Mouse (Mus musculus): ENCODE results near the gene Dhx38.

Gene Dhx38

DNA sequence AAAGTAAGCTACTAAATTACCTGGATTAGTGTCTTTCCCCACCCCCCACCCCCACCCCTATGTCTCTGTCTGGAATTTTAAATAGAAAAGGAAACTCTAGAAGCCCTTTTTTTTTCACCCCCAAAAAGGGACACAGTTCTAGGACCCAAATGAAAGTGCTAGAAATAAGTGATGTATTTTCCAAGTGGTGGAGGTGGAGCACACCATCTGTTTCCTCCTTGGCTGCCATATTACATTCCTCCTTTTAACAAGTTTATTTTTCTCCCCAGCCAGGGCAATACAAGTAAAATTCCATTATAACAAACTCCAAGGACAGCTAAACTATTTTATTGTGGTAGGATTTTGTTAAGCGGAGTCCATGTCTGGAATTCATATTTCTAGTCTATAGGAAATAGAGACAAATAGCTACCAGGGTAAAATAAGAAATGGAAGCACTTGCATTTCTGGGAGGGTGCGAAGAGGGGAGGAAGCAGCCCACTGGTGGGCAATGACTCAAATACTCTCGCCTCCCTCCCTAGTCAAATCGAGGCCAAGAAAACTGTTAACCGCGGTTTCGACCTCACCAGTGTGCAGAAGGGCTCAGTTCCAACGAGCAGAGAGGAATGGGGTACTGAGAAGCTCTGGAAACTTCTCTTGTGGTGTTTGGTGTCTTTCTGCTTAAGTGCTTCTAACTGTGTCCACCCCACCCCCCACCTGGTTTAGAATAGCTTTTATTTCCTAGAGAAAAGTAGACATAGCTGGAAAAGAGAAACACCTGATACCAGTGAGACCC is 22.7 kb downstream of the Dhx38 start:
- DNase-seq: no peak

DNA sequence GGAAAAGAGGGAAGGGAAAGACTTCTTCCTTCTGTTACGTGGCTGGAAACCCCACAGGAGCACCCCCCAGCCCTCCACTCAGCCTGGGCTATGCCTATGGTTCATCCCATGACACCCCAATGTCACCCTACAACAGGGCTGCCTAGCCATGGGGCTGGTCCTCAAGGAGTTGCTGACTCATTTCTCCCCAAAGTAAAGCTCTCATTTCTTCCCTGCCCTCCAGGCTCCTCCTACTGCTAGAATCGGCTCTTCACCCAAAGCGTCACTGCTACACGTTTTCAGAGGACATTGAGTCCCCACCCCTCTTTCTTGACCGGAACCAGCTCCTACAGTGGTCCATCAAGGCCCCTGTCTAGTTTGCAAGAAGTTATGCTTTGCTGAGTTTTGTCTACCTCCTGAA is 23.5 kb downstream of the Dhx38 start:
- DNase-seq: no peak

DNA sequence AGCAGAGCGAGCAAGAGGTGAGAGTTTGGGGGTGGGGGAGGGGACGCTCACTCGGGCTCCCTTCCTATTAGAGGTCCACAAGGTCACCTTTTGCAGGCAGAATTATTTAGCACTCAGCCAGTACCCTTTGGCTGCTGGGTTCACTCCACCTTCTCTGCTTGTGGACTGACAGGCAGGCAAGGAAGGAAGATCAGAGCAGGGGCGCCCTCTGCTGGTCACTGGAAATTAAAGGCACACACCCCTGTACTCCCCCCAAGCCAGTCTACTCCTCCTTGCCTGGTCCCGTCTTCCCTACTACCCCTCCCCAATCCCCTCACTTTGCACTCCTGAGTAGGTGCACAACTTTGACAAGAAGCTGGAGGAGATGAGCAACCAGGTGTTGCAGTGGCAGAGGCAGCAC is 29.0 kb downstream of the Dhx38 start:
- peak; percentile 94 for DNase-seq

- DNase-seq: no peak
These were observed 30.3 kb downstream of the Dhx38 start for GRCm38 (mm10) chr8:109535140-109535990.

DNA sequence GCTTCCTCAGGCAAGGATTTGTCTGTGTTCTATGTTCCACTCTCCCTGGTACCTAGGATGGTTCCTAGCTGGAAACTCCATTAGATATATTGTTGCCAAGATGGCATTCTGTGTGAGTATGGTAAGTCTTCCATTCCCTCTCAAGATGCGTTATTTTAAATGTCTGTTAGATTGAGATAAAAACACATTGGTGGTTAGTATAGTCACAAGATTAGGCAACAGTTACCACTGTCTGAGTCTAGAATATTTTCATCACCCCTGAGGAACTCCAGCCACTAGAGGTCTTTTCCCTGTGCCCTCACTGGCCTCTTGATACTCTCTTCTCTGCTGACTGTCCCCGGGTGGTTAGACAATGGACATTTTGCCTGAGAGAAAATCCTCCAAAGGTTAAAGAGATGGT is 41.7 kb downstream of the Dhx38 start:
- no peak for DNase-seq

DNA sequence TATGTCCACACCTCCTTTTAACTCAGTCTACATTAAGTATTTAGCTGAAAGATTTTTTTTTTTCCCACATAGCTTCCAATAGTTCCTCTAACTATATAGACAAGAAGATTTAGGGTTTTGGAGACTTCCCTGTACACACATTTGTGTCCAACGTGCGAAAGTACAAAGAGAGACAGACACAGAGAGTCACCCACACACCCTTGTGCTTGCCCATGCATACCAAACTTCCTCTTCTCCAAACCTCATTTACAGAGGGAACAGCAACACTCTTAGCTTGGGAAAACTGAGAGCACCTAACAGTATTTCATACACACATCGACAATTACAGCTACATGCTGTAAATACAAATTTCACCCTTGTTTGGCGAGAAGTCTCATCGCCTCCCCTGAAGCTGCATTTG is 60.1 kb downstream of the Dhx38 start:
- no peak for DNase-seq

DNA sequence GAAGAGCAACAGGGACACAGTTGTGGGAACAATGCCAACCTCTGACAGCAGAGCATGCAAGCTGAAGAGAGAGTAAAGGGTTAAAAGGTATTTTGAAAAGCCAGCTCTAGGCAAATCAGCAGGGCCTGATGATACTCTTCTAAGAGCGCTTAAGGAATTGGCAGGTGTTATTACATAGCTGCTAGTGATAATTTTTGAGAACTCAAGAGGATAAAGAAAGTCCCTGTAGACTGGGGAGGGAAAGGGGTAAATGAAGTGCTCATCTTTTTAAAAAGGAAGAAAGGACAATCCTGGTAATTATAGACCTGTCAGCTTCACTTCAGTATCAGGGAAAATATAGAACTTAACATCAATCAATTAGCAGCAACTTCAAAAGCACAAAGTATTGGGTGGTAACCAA is 62.1 kb downstream of the Dhx38 start:
- no peak for DNase-seq

- no peak for DNase-seq
These were observed 66.5 kb downstream of the Dhx38 start for GRCm38 (mm10) chr8:109499009-109499717.
